Mouse (Mus musculus) lung, embryonic 15.5 days (tissue): ENCODE data around the gene Pdss2. TPM values are rescaled to one million over a fixed set of nuclear protein-coding genes. Genes with fewer than 3 reads are reported as not detected.
A peak's percentile ranks its signal among the peaks of the same experiment; 100 is the strongest.

ENCODE experiments used
- ATAC-seq: fragments of 200-750 bp; cut with Nextera tagmentation; 2 replicates; pipeline ENCODE4 v1.8.0; 2017; ENCODE audit warnings: moderate number of reproducible peaks, borderline replicate concordance; ENCODE audit not compliant: low FRiP score, low TSS enrichment; ENCODE audit errors: extremely low read depth
- H3K27ac ChIP-seq: fragments of 300-500 bp; sonication (generic); 2 replicates; pipeline ENCODE4 v1.5.1; 2015; ENCODE audit warnings: moderate library complexity, mild to moderate bottlenecking, inconsistent platforms
- H3K27me3 ChIP-seq: fragments of 300-500 bp; sonication (generic); 2 replicates; pipeline ENCODE4 v1.6.1; 2015; ENCODE audit warnings: inconsistent platforms
- H3K36me3 ChIP-seq: fragments of 300-500 bp; sonication (generic); 2 replicates; pipeline ENCODE4 v1.6.1; 2015; ENCODE audit warnings: inconsistent platforms
- H3K4me1 ChIP-seq: fragments of 300-500 bp; sonication (generic); 2 replicates; pipeline ENCODE4 v1.6.1; 2015; ENCODE audit warnings: inconsistent platforms
- H3K4me2 ChIP-seq: fragments of 300-500 bp; sonication (generic); 2 replicates; pipeline ENCODE4 v1.6.1; 2015; ENCODE audit warnings: inconsistent platforms, mild to moderate bottlenecking, moderate library complexity
- H3K4me3 ChIP-seq: fragments of 300-500 bp; sonication (generic); 2 replicates; pipeline ENCODE4 v1.5.1; 2015; ENCODE audit warnings: mild to moderate bottlenecking, inconsistent platforms
- H3K9ac ChIP-seq: fragments of 300-500 bp; sonication (generic); 2 replicates; pipeline ENCODE4 v1.6.1; 2015; ENCODE audit warnings: inconsistent platforms
- H3K9me3 ChIP-seq: fragments of 300-500 bp; sonication (generic); 2 replicates; pipeline ENCODE4 v1.6.1; 2016; ENCODE audit warnings: inconsistent platforms
- WGBS: fragments of 180-500 bp; shearing (Covaris S2); methylation state at CpG from one replicate; pipeline ENCODE4 v1.1.7; 2015; 5-methylcytosine and 5-hydroxymethylcytosine counted together
- polyA plus RNA-seq: library from polyadenylated mRNA; unstranded; fragments of >200 nt; fragmentation: Nextera tagmentation; extraction: Ambion mirVana; gene quantifications from 2 replicates; pipeline ENCODE4 v1.2.1, GENCODE M21; 2015

Pdss2 gene
- polyA plus RNA-seq, 1 experiment from 2014 or later: 11.9 TPM

GRCm38 (mm10) chr10:43217361-43217900 is 3.9 kb upstream of the Pdss2 start:
- no peak for ATAC-seq
- no peak overlapping the region for H3K9ac ChIP-seq
- H3K36me3 ChIP-seq: no peaks in the 10 kb centered on the region
- H3K4me1 ChIP-seq: peaks cover 10% of the 10 kb centered on the region
- H3K4me3 ChIP-seq: no peak overlapping the region
- no peak overlapping the region for H3K4me2 ChIP-seq
- 88% methylated on average over 13 of the region's 13 CpGs for WGBS
- no peaks in the 10 kb centered on the region for H3K27me3 ChIP-seq
- H3K9me3 ChIP-seq: no peaks in the 10 kb centered on the region
- no peak overlapping the region for H3K27ac ChIP-seq

GRCm38 (mm10) chr10:43220479-43220878 is 807 bp upstream of the Pdss2 start:
- WGBS: 14% methylated on average over 7 of the region's 7 CpGs
- peak overlapping the region; percentile 58 for H3K4me2 ChIP-seq
- ATAC-seq: no peak
- peak overlapping the region; percentile 88 for H3K9ac ChIP-seq
- no peaks in the 10 kb centered on the region for H3K27me3 ChIP-seq
- H3K4me1 ChIP-seq: peaks cover 11% of the 10 kb centered on the region
- peak overlapping the region; percentile 67 for H3K4me3 ChIP-seq
- no peaks in the 10 kb centered on the region for H3K36me3 ChIP-seq
- H3K9me3 ChIP-seq: no peaks in the 10 kb centered on the region
- H3K27ac ChIP-seq: peak overlapping the region; percentile 94

GRCm38 (mm10) chr10:43221659-43222058 is 373 bp downstream of the Pdss2 start:
- H3K27ac ChIP-seq: peak overlapping the region; percentile 94
- peak; percentile 49; the same call in 1 of the 2 replicates for ATAC-seq
- H3K9ac ChIP-seq: peak overlapping the region; percentile 88

GRCm38 (mm10) chr10:43223391-43223790 is 2.1 kb downstream of the Pdss2 start:
- Histone ChIP-seq H3K4me2 (no peak overlapping the region), H3K9ac (no peak overlapping the region), H3K27me3 (no peaks in the 10 kb centered on the region), H3K27ac (no peak overlapping the region), H3K4me1 (peaks cover 11% of the 10 kb centered on the region), H3K36me3 (no peaks in the 10 kb centered on the region), H3K9me3 (no peaks in the 10 kb centered on the region), H3K4me3 (no peak overlapping the region)
- 86% methylated on average over 2 of the region's 2 CpGs for WGBS
- ATAC-seq: no peak

More at GRCm38 (mm10) chr10:43221659-43222058, 373 bp downstream of the Pdss2 start:
- Histone ChIP-seq H3K9me3 (no peaks in the 10 kb centered on the region), H3K4me2 (peak overlapping the region; percentile 82), H3K27me3 (no peaks in the 10 kb centered on the region), H3K36me3 (no peaks in the 10 kb centered on the region), H3K4me3 (peak overlapping the region; percentile 67), H3K4me1 (peaks cover 11% of the 10 kb centered on the region)
- WGBS: under 1% methylated on average over 25 of the region's 25 CpGs

- Histone ChIP-seq H3K36me3 (no peaks in the 10 kb centered on the region), H3K4me2 (no peak overlapping the region), H3K4me1 (peaks cover 7% of the 10 kb centered on the region; the same call in 1 of the 2 replicates), H3K27me3 (no peaks in the 10 kb centered on the region), H3K27ac (no peak overlapping the region), H3K4me3 (no peak overlapping the region), H3K9ac (no peak overlapping the region), H3K9me3 (no peaks in the 10 kb centered on the region)
- ATAC-seq: no peak
- WGBS: 81% methylated on average over 1 of the region's 1 CpGs
Measured at GRCm38 (mm10) chr10:43226391-43226790, 5.1 kb downstream of the Pdss2 start.

GRCm38 (mm10) chr10:43229236-43229635 is 8.0 kb downstream of the Pdss2 start:
- Histone ChIP-seq H3K9ac (no peak overlapping the region), H3K27me3 (no peaks in the 10 kb centered on the region), H3K36me3 (no peaks in the 10 kb centered on the region), H3K9me3 (no peaks in the 10 kb centered on the region), H3K4me1 (no peaks in the 10 kb centered on the region), H3K4me3 (no peak overlapping the region), H3K4me2 (no peak overlapping the region), H3K27ac (no peak overlapping the region)
- 81% methylated on average over 2 of the region's 2 CpGs for WGBS
- no peak for ATAC-seq

GRCm38 (mm10) chr10:43234522-43234921 is 13.2 kb downstream of the Pdss2 start:
- Histone ChIP-seq H3K36me3 (no peaks in the 10 kb centered on the region), H3K4me1 (no peaks in the 10 kb centered on the region), H3K4me2 (no peak overlapping the region), H3K9me3 (no peaks in the 10 kb centered on the region), H3K4me3 (no peak overlapping the region), H3K9ac (no peak overlapping the region), H3K27me3 (no peaks in the 10 kb centered on the region), H3K27ac (no peak overlapping the region)
- ATAC-seq: no peak
- 66% methylated on average over 4 of the region's 4 CpGs for WGBS

GRCm38 (mm10) chr10:43235011-43235410 is 13.7 kb downstream of the Pdss2 start:
- Histone ChIP-seq H3K4me1 (no peaks in the 10 kb centered on the region), H3K36me3 (no peaks in the 10 kb centered on the region), H3K4me2 (no peak overlapping the region), H3K9me3 (no peaks in the 10 kb centered on the region), H3K9ac (no peak overlapping the region), H3K4me3 (no peak overlapping the region), H3K27me3 (no peaks in the 10 kb centered on the region), H3K27ac (no peak overlapping the region)
- WGBS: 80% methylated on average over 3 of the region's 3 CpGs
- no peak for ATAC-seq

GRCm38 (mm10) chr10:43235758-43236669 is 14.7 kb downstream of the Pdss2 start:
- H3K9me3 ChIP-seq: no peaks in the 10 kb centered on the region
- H3K27ac ChIP-seq: no peak overlapping the region
- H3K4me2 ChIP-seq: no peak overlapping the region
- ATAC-seq: no peak
- H3K27me3 ChIP-seq: no peaks in the 10 kb centered on the region
- H3K9ac ChIP-seq: no peak overlapping the region
- H3K36me3 ChIP-seq: no peaks in the 10 kb centered on the region
- H3K4me3 ChIP-seq: no peak overlapping the region
- H3K4me1 ChIP-seq: no peaks in the 10 kb centered on the region
- 90% methylated on average over 5 of the region's 5 CpGs for WGBS

GRCm38 (mm10) chr10:43242215-43242614 is 20.9 kb downstream of the Pdss2 start:
- WGBS: 88% methylated on average over 8 of the region's 8 CpGs
- no peak for ATAC-seq
- no peak overlapping the region for H3K4me2 ChIP-seq

GRCm38 (mm10) chr10:43244262-43244806 is 23.0 kb downstream of the Pdss2 start:
- H3K4me1 ChIP-seq: 0 out of 2 replicates have a peak, but pooled peaks cover 4% of the 10 kb centered on the region
- no peak overlapping the region for H3K4me3 ChIP-seq
- H3K36me3 ChIP-seq: no peaks in the 10 kb centered on the region
- H3K9ac ChIP-seq: no peak overlapping the region
- no peak overlapping the region for H3K27ac ChIP-seq
- no peak for ATAC-seq
- no peaks in the 10 kb centered on the region for H3K27me3 ChIP-seq
- H3K4me2 ChIP-seq: no peak overlapping the region
- no peaks in the 10 kb centered on the region for H3K9me3 ChIP-seq
- WGBS: 39% methylated on average over 3 of the region's 3 CpGs

More at GRCm38 (mm10) chr10:43242215-43242614, 20.9 kb downstream of the Pdss2 start:
- Histone ChIP-seq H3K4me1 (no peaks in the 10 kb centered on the region), H3K4me3 (no peak overlapping the region), H3K9me3 (no peaks in the 10 kb centered on the region), H3K27me3 (no peaks in the 10 kb centered on the region), H3K27ac (no peak overlapping the region), H3K9ac (no peak overlapping the region), H3K36me3 (no peaks in the 10 kb centered on the region)
